Mouse (Mus musculus): Measurements from ENCODE around the gene Moxd2. TPM values are rescaled to one million over a fixed set of nuclear protein-coding genes. Genes with fewer than 3 reads are reported as not detected.
A peak's percentile ranks its signal among the peaks of the same experiment; 100 is the strongest.

The Moxd2 gene
- polyA plus RNA-seq (2015; fragmentation: Nextera tagmentation; extraction: Ambion mirVana) = not detected in 2 replicates

- Histone ChIP-seq H3K4me3 (ENCODE audit: low read depth, low read length) (no peak within 1 kb of the TSS), H3K36me3 (ENCODE audit: control insufficient read depth, insufficient read depth) (no peaks in the 10 kb centered on the region), H3K9me3 (ENCODE audit: control insufficient read depth) (no peaks in the 10 kb centered on the region), H3K4me1 (replicated peaks; ENCODE audit: control insufficient read depth, insufficient read depth, low read length) (no peaks in the 10 kb centered on the region), H3K27me3 (replicated peaks; ENCODE audit: control insufficient read depth, insufficient read depth, low read length) (no peaks in the 10 kb centered on the region), H3K27ac (ENCODE audit: low read depth, low read length) (no peak within 1 kb of the TSS), H3K4me2 (replicated peaks; ENCODE audit: low read depth) (no peak within 1 kb of the TSS), H3K9ac (ENCODE audit: low read depth, low read length) (no peak within 1 kb of the TSS)
- WGBS = 90% methylated on average over 3 of the region's 3 CpGs
- no peak for TF ChIP-seq CTCF (IDR thresholded peaks at IDR 0.05; ENCODE audit: low read depth)
- no peak for ATAC-seq
Observed at GRCm38 (mm10) chr6:40887394-40887793, at the start of gene Moxd2. TSS of gene Moxd2 (minus strand) at chr6:40887494.

- H3K9ac ChIP-seq (ENCODE audit: low read depth, low read length) = no peak overlapping the region
- H3K27ac ChIP-seq (ENCODE audit: low read depth, low read length) = no peak overlapping the region
- no peaks in the 10 kb centered on the region for H3K27me3 ChIP-seq (replicated peaks; ENCODE audit: control insufficient read depth, insufficient read depth, low read length)
- ATAC-seq = no peak
- no peak overlapping the region for H3K4me2 ChIP-seq (replicated peaks; ENCODE audit: low read depth)
- H3K4me1 ChIP-seq (replicated peaks; ENCODE audit: control insufficient read depth, insufficient read depth, low read length) = no peaks in the 10 kb centered on the region
- H3K4me3 ChIP-seq (ENCODE audit: low read depth, low read length) = no peak overlapping the region
- 79% methylated on average over 4 of the region's 4 CpGs for WGBS
- no peaks in the 10 kb centered on the region for H3K36me3 ChIP-seq (ENCODE audit: control insufficient read depth, insufficient read depth)
- no peaks in the 10 kb centered on the region for H3K9me3 ChIP-seq (ENCODE audit: control insufficient read depth)
- TF ChIP-seq CTCF (IDR thresholded peaks at IDR 0.05; ENCODE audit: low read depth) = no peak
Observed at GRCm38 (mm10) chr6:40919954-40920353, 32.7 kb upstream of the Moxd2 start.

GRCm38 (mm10) chr6:40900287-40900686 lies 13.0 kb upstream of the Moxd2 start, which contains the start of gene Prss58:
TSS of gene Prss58 (minus strand) at chr6:40900387.
- no peak for TF ChIP-seq CTCF (IDR thresholded peaks at IDR 0.05; ENCODE audit: low read depth)
- Histone ChIP-seq H3K4me2 (replicated peaks; ENCODE audit: low read depth) (no peak within 1 kb of the TSS), H3K27me3 (replicated peaks; ENCODE audit: control insufficient read depth, insufficient read depth, low read length) (no peaks in the 10 kb centered on the region), H3K9ac (ENCODE audit: low read depth, low read length) (no peak within 1 kb of the TSS), H3K27ac (ENCODE audit: low read depth, low read length) (no peak within 1 kb of the TSS), H3K9me3 (ENCODE audit: control insufficient read depth) (no peaks in the 10 kb centered on the region), H3K4me1 (replicated peaks; ENCODE audit: control insufficient read depth, insufficient read depth, low read length) (no peaks in the 10 kb centered on the region), H3K36me3 (ENCODE audit: control insufficient read depth, insufficient read depth) (no peaks in the 10 kb centered on the region), H3K4me3 (ENCODE audit: low read depth, low read length) (no peak within 1 kb of the TSS)
- ATAC-seq = no peak

DNA sequence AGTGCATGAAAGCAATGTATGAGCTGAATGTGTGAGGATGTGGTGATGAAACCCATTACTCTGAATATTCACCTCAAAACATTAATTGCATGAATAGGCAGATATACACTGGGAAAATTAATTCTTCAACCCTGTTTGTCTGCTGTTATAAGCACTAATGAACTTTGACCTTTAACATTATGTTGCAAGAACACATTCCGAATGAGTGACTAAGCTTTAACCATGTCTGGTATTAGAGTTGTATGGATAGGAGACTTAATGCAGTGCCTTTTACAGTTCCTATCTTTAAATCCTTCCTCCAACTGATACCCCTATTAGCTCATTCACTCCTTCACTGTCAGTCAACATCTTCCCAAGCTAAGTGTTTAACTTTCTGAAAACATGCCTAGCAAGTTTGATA lies 7.4 kb upstream of the Moxd2 start:
- 43% methylated on average over 1 of the region's 1 CpGs for WGBS
- ATAC-seq = peak; percentile 63
- H3K4me1 ChIP-seq (replicated peaks; ENCODE audit: control insufficient read depth, insufficient read depth, low read length) = no peaks in the 10 kb centered on the region
- H3K9ac ChIP-seq (ENCODE audit: low read depth, low read length) = no peak overlapping the region
- H3K4me3 ChIP-seq (ENCODE audit: low read depth, low read length) = no peak overlapping the region
- H3K4me2 ChIP-seq (replicated peaks; ENCODE audit: low read depth) = no peak overlapping the region
- no peaks in the 10 kb centered on the region for H3K9me3 ChIP-seq (ENCODE audit: control insufficient read depth)
- TF ChIP-seq CTCF (IDR thresholded peaks at IDR 0.05; ENCODE audit: low read depth) = no peak
- H3K36me3 ChIP-seq (ENCODE audit: control insufficient read depth, insufficient read depth) = no peaks in the 10 kb centered on the region
- no peaks in the 10 kb centered on the region for H3K27me3 ChIP-seq (replicated peaks; ENCODE audit: control insufficient read depth, insufficient read depth, low read length)
- H3K27ac ChIP-seq (ENCODE audit: low read depth, low read length) = no peak overlapping the region

DNA sequence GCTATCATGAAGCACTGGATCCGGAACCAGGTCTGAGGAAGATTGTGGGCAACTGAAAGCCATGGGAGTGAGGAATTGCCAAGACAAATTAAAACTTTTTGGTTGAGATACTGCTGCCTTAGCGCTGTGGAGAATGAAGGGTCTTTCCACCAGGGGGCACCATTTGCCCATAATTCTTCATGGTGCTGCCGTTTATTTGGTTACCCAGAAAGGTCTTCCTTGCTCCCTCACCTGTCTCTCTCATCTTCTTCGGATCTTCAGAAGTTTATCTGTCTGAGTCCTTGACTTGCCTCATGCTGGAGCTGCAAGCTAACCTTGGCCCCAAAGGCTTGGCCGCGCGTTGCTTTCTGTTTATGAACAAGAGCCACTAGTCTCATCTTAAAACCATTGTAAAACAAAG lies 6.3 kb upstream of the Moxd2 start:
- Histone ChIP-seq H3K4me3 (ENCODE audit: low read depth, low read length) (no peak overlapping the region), H3K4me2 (replicated peaks; ENCODE audit: low read depth) (no peak overlapping the region), H3K27ac (ENCODE audit: low read depth, low read length) (no peak overlapping the region), H3K27me3 (replicated peaks; ENCODE audit: control insufficient read depth, insufficient read depth, low read length) (no peaks in the 10 kb centered on the region), H3K9ac (ENCODE audit: low read depth, low read length) (no peak overlapping the region), H3K36me3 (ENCODE audit: control insufficient read depth, insufficient read depth) (no peaks in the 10 kb centered on the region), H3K9me3 (ENCODE audit: control insufficient read depth) (no peaks in the 10 kb centered on the region), H3K4me1 (replicated peaks; ENCODE audit: control insufficient read depth, insufficient read depth, low read length) (no peaks in the 10 kb centered on the region)
- peak; percentile 72 for TF ChIP-seq CTCF (IDR thresholded peaks at IDR 0.05; ENCODE audit: low read depth)
- ATAC-seq = no peak
- WGBS = 34% methylated on average over 7 of the region's 7 CpGs

- ATAC-seq = no peak
- 76% methylated on average over 4 of the region's 4 CpGs for WGBS
- no peak overlapping the region for H3K27ac ChIP-seq (ENCODE audit: low read depth, low read length)
- no peaks in the 10 kb centered on the region for H3K36me3 ChIP-seq (ENCODE audit: control insufficient read depth, insufficient read depth)
- no peaks in the 10 kb centered on the region for H3K9me3 ChIP-seq (ENCODE audit: control insufficient read depth)
- no peaks in the 10 kb centered on the region for H3K27me3 ChIP-seq (replicated peaks; ENCODE audit: control insufficient read depth, insufficient read depth, low read length)
- H3K4me3 ChIP-seq (ENCODE audit: low read depth, low read length) = no peak overlapping the region
- no peak overlapping the region for H3K9ac ChIP-seq (ENCODE audit: low read depth, low read length)
- H3K4me1 ChIP-seq (replicated peaks; ENCODE audit: control insufficient read depth, insufficient read depth, low read length) = no peaks in the 10 kb centered on the region
- no peak overlapping the region for H3K4me2 ChIP-seq (replicated peaks; ENCODE audit: low read depth)
- no peak for TF ChIP-seq CTCF (IDR thresholded peaks at IDR 0.05; ENCODE audit: low read depth)
Observed at GRCm38 (mm10) chr6:40891754-40892153, 4.5 kb upstream of the Moxd2 start.

DNA sequence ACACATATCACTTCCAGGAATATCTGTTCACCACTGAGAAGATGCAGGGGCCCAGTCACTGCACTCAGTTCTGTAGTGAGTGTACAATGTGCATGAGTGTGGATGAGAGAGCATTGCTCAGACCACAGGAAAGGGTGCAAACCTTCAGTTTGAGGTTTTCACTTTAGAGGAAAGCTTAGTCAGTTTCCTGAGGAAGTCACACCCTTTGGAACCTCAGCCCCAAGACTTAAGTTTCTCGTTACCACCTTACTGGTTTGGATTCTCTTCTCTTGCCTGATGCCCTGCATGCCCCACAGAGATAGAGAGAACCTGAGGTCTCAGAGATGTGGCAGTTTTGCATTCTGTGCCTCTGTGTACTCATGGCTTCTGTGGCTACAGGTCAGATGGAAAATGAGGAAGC lies 3.7 kb upstream of the Moxd2 start:
- no peak for ATAC-seq
- Histone ChIP-seq H3K4me3 (ENCODE audit: low read depth, low read length) (no peak overlapping the region), H3K9me3 (ENCODE audit: control insufficient read depth) (no peaks in the 10 kb centered on the region), H3K27ac (ENCODE audit: low read depth, low read length) (no peak overlapping the region), H3K36me3 (ENCODE audit: control insufficient read depth, insufficient read depth) (no peaks in the 10 kb centered on the region), H3K4me2 (replicated peaks; ENCODE audit: low read depth) (no peak overlapping the region), H3K27me3 (replicated peaks; ENCODE audit: control insufficient read depth, insufficient read depth, low read length) (no peaks in the 10 kb centered on the region), H3K4me1 (replicated peaks; ENCODE audit: control insufficient read depth, insufficient read depth, low read length) (no peaks in the 10 kb centered on the region), H3K9ac (ENCODE audit: low read depth, low read length) (no peak overlapping the region)
- no peak for TF ChIP-seq CTCF (IDR thresholded peaks at IDR 0.05; ENCODE audit: low read depth)
- 72% methylated on average over 1 of the region's 1 CpGs for WGBS

Data from intestine, postnatal 0 days (tissue).